Mouse (Mus musculus): ENCODE results near the gene Dcbld2.
A peak's percentile ranks its signal among the peaks of the same experiment; 100 is the strongest.

Dcbld2 gene

DNA sequence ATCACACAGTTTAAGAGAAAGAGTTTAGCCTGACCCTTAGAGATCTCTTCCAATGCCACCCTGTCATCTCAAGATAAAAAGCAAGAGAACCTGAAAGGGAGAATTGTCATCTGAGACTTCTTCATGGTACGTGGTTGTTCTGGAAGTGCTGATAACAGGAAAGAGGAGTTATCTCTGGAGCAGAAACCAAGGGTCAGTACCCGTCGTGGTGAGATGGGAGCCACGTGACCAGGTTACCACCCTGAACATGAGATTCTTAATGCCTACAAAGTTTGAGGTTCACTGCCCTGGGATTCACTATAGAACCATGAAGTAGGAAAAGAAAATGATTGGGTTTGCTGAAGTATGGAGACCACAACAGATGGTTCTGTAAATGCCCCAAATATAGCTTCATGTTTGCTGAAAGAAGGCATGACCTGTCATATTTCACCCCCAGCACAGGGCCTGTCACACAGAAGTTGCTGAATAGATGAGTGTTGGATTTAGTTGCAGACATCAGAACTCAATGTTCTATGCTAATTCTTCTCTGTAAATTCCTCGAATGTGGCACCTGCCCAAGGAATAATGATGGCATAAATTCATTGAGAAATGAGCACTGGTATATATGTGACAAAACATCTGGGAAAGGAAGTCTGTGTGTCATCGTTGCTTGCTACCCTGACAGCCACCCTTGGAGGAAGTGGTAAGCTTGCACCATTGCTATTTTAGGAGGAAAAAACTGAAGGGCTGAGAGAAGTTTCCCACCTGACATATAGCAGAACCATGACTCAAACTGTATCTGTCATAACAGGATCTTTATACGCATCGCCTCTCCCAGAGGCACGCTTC lies 89.9 kb downstream of the Dcbld2 start:
- DNase-seq, result peak; percentile 40

DNA sequence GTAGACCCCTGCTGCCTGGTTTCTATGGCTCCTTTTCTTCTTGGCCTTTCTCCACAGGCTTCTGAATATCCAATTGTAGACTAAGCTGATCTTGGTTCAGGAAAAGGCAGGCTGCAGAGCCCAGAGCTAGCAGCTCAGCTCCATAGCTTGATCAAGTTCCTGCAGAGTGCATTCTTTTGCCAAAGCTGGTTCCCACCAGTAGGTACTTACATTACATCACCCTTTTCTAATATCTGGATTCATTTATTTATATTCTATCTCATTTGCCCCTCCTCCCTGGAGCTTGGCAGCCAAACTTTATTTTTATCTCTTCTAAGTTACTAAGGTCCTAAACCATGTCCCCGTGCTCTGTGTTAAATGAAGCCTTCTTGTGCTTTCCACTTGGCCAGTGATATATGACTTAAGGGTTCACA lies 90.9 kb downstream of the Dcbld2 start:
- no peak for DNase-seq

DNA sequence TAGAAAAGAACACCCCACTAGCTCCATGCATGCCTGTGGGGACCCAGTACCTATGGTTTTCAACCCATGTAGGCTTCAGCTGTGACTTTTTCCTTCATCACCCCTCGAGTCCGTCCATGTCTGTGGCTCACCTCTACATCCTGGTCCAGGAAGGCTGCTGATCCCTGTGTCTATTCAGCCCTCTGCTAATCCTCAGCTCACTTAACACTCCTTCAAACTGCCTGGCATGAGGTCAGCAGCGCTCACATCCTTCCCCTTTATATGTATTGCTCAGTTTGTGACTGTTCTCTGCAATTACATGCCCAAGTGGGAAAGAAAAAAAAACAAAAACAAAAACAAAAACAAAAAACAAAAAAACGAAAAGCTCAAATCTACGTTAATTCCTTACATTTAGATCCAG lies 91.4 kb downstream of the Dcbld2 start:
- DNase-seq, result no peak

DNA sequence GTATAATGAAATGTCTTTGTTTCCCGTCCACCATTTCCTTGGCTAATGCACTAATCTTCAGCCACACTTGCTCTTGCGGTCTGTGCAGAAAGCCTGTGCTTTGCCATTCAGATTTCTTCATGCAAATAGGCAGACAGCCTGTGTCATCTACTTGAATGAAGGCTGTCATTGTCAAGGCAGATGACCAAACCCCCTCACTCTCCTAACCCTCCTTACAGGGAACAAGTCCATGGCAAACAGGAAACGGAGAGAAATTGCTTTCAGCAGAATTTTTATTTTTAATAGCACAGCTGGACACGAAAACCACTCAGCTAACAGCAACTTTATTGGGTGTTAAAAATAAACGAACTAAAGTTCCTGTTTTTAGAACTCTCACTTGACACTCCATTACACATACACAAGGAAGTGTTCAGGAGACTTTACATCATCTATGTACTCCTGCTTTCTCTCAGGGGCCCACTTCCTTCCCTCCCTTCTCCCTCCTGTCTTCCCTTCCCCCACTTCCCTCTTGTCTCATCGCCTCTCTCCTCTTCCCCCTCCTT lies 93.6 kb downstream of the Dcbld2 start:
- no peak for DNase-seq

DNA sequence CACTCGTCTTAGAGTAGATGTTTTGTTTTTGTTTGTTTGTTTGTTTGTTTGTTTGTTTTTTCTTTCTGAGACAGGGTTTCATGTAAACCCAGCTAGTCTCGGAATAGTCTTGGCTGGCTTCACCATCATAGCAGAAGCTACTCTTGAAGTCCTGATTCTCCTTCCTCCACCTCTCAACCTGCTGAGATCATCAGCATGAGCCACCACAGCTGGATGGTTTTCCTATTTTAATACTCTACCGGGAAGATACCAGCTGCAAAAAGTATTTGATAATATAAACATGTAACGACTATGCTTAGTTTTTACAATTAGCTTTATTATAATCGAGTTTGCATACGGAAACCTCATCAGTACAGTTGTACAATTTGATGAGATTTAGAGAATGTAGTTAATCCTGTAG lies 94.3 kb downstream of the Dcbld2 start:
- no peak for DNase-seq

DNA sequence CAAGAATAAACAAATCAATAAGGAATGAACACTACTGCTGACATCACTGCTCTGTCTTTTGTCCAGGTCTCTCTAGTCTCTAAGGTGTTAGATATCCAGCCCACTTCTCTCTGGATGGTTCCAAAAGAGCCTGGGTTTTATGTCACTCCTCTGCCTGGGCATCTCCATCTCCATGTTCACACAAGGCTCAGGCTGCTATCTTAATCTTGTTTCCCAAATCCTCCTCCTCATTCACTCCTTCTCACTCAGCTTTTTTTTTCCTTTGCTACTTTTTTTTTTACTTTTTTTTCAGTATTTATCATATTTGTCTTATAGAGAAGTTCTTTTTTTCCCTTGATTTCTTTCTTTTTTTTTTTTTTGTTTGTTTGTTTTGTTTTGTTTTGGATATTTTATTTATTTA lies 96.7 kb downstream of the Dcbld2 start:
- no peak for DNase-seq

DNA sequence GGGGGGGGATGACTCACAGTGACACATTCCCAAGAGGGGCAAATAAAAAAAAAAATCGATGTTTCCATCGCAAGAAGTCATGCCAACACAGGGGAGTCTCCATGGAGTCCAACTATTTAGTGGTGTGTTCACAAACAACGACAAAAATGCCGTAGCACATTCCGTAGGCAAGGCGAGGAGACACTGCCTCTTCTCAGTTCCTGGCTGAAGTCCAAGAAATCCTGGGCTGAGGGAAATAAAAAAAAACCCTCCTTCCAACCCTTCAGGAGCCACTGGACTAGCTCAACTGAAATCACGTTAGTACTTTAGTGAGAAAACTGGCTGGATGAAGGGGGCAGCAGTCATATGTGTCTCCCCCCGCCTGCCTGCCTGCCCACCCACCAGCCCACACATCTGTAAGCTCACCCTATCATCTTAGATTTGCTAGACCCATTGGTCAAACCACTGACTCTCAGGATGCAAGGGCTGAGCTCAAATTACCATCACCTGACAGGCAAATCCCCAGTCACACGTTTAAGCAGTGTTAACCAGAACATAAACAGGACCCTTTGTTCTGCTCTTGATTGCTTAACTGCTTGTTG lies 104.0 kb downstream of the Dcbld2 start:
- no peak for DNase-seq

DNA sequence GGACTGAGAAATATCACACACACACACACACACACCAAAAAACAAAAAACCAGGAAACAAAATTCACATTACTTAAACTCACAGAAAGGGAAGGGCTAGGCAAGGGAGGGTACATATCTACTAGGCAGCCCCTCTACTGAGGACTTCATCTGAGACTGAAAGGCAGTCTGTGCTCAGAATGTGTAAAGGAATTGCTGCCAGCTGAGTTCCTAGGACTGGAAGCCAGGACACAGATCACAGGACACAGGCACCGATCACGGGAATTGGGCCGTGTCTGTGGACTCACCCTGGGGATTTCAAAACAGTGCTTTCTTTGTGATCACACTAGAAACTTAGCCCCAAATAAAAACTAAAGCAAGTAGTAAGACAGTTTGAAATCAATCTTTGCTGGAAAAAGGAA lies 104.6 kb downstream of the Dcbld2 start:
- no peak for DNase-seq

DNA sequence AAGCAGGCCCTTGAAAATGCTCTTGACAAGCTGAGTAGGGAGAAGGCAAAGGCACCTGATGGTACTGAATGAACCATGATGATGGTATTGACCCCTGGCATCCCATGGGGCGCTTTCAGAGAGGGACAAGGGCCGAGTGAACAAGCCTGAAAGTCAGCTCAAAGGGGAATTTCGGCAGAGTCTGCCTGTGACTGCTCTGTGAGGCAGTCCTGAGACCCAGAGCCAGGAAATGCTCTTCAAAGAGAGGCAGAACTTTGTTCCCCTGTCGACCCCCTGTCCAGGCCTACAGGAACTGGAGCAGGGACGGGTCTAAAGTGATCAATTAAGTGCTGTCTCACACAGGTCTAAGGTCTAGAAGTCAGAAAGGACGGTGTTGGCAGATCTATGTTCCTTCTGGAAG lies 105.5 kb downstream of the Dcbld2 start:
- DNase-seq, result no peak

DNA sequence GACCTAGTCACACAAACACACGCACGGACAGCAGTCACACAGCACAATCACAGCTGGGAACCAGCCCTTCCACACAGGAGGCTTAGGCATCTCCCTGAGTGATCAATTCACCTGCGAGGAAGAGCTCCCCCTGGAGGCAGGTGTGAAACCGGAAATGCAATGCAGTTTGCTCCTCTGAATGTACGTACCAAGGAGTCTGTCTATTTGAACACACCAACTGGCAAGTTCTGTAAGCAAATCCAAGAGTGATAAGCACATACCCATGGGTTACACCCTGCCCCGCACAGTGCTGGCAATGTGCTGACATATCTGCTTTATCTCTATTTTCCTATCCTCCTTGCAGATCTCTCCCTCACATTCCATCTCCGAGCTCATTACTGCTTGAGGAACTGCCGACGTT lies 106.3 kb downstream of the Dcbld2 start:
- peak; percentile 76 for DNase-seq

DNA sequence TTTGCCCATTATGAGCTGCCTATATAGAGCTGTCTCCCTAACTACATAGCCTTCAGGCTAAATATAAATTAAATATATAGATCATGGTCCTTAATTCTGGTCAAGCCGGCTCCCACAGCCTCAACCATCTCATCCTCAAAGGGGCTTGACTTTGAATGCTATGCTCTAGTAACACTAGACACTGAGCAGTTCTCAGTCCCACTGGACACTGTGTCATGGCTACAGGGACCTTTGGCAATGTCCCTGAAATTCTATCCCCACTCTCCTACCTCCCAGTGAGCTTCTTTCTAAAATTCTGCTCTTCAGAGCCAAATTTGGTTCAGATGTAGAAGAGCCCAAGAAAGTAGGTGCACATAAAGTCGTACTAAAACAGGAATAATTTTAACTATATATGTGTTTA lies 107.9 kb downstream of the Dcbld2 start:
- no peak for DNase-seq

DNA sequence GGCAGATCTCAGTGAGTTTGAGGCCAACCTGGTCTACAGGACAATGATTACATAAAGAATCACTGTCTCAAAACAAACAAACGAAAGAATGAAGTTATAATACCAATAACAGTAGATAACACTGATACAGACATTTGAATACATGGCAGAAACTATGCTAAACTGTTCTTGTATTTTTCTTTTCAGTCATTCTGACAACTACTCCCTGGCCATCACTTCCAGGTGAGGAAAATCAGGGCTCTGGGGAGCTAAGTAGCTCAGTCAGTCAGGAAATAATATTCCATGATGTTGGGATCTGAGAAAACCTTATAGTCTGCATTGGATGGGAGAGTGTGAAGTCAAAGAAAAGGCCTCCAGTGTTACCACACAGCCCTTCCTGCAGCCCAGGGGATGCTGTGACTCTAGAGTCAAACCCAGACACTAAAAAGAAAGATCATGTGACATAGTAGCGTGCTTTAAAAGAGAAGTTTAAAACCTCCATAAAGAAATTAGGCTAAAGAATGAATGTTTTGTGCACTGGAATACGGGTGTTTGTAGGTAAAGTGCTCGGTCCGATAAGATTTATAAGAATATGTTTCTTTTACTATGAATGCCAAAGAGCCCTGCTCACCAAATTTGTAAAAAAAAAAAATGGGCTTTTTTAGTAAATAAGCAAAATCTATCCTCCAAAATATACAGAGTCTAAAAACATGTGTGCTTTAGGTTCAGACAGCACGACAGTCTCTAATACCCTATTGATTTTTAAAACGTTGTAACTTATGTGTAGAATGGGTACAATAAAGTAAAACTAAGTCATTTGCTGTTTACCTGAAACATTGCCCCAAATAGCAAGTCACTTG lies 108.9 kb downstream of the Dcbld2 start:
- DNase-seq, result no peak

Measured in thymus, postnatal 4 days (tissue).